9 mouse cellular contexts compared by ENCODE assay signal in genomic region chr8:111717488-111717792, GRCm38 (mm10). TPM values are rescaled to one million over a fixed set of nuclear protein-coding genes. Genes with fewer than 3 reads are reported as not detected.
DNase-seq lines count a peak whose midpoint lies in the region; ATAC-seq and TF ChIP-seq lines count a peak whose summit lies in the region.
"Had no signal": no experiment of that assay in that cellular context is flagged by ENCODE, and none has a peak within 500 bp of the region (broad histone marks: within the 10 kb centered on the region; RNA-seq: fewer than 3 reads in every experiment).

No protein-coding gene starts in this region.

- no peak for DNase-seq in heart, adult 9 months (ENCODE audit: low spot score in 2 of 2)
- DNase-seq in forebrain, embryonic 14.5 days (ENCODE audit: low spot score): peak; percentile 67
- DNase-seq in adrenal gland, adult (ENCODE audit: inconsistent age in 2 of 2, low spot score in 1 of 2): no peak
- DNase-seq in ovary, postnatal 36 days (ENCODE audit: low spot score): no peak

- H3K4me2 ChIP-seq in heart, embryonic 12.5 days: peak overlapping the region; percentile 56
- peak overlapping the region; percentile 33; the same call in 1 of the 2 replicates for H3K4me2 ChIP-seq in forebrain, embryonic 14.5 days (ENCODE audit: low read length)
- H3K4me2 ChIP-seq in liver, embryonic 16.5 days (ENCODE audit: low read depth, low read length): no peak overlapping the region

- no peak overlapping the region for H3K4me3 ChIP-seq in heart, embryonic 12.5 days
- H3K4me3 ChIP-seq in E14TG2a.4 (replicated peaks; ENCODE audit: low read length): 0 out of 2 replicates have a peak overlapping the region, but pooled peaks have one; percentile 13
- H3K4me3 ChIP-seq in forebrain, embryonic 14.5 days (ENCODE audit: low read depth, low read length): no peak overlapping the region
- H3K4me3 ChIP-seq in liver, embryonic 16.5 days (ENCODE audit: low read depth, low read length): no peak overlapping the region

- peak overlapping the region; percentile 77 for H3K9ac ChIP-seq in heart, embryonic 12.5 days
- peak overlapping the region; percentile 58 for H3K9ac ChIP-seq in forebrain, embryonic 14.5 days (ENCODE audit: low read length)
- H3K9ac ChIP-seq in liver, embryonic 16.5 days (ENCODE audit: low read depth, low read length): no peak overlapping the region

- WGBS in heart, embryonic 12.5 days: 47% methylated on average over 4 of the region's 4 CpGs
- 25% methylated on average over 4 of the region's 4 CpGs for WGBS in forebrain, embryonic 14.5 days
- WGBS in liver, embryonic 16.5 days (ENCODE audit: insufficient replicate concordance): 58% methylated on average over 4 of the region's 4 CpGs

- H3K36me3 ChIP-seq in heart, embryonic 12.5 days: peaks cover 60% of the 10 kb centered on the region
- H3K36me3 ChIP-seq in E14TG2a.4 (ENCODE audit: insufficient read depth, low read length): peaks cover 89% of the 10 kb centered on the region
- peaks cover 55% of the 10 kb centered on the region for H3K36me3 ChIP-seq in forebrain, embryonic 14.5 days (ENCODE audit: control insufficient read depth, insufficient read depth, low read length)
- no peaks in the 10 kb centered on the region; the same call in 1 of the 2 replicates for H3K36me3 ChIP-seq in liver, embryonic 16.5 days (ENCODE audit: control insufficient read depth, insufficient read depth)

- H3K27me3 ChIP-seq in heart, embryonic 12.5 days (replicated peaks): no peaks in the 10 kb centered on the region
- no peaks in the 10 kb centered on the region for H3K27me3 ChIP-seq in E14TG2a.4 (ENCODE audit: insufficient read depth, low read length)
- no peaks in the 10 kb centered on the region for H3K27me3 ChIP-seq in forebrain, embryonic 14.5 days (replicated peaks; ENCODE audit: control insufficient read depth, insufficient read depth, low read length)
- H3K27me3 ChIP-seq in liver, embryonic 16.5 days (ENCODE audit: control insufficient read depth, insufficient read depth, low read depth, low read length): no peaks in the 10 kb centered on the region

- TF ChIP-seq CTCF in E14TG2a.4 (conservative IDR thresholded peaks at IDR 0.05; ENCODE audit: low read length): no peak

- H3K9me3 ChIP-seq in heart, embryonic 12.5 days (replicated peaks): no peaks in the 10 kb centered on the region
- no peaks in the 10 kb centered on the region for H3K9me3 ChIP-seq in E14TG2a.4 (ENCODE audit: low read length)
- H3K9me3 ChIP-seq in forebrain, embryonic 14.5 days (replicated peaks; ENCODE audit: control insufficient read depth, low read length): no peaks in the 10 kb centered on the region
- H3K9me3 ChIP-seq in liver, embryonic 16.5 days (replicated peaks; ENCODE audit: control insufficient read depth, low read length): no peaks in the 10 kb centered on the region

- ATAC-seq in heart, embryonic 12.5 days (ENCODE audit: insufficient number of reproducible peaks, low FRiP score): no peak
- peak; percentile 32 for ATAC-seq in forebrain, embryonic 14.5 days
- ATAC-seq in liver, embryonic 16.5 days (ENCODE audit: low read depth): no peak
- no peak for ATAC-seq in granulocyte monocyte progenitor cell, adult 5-6 weeks (replicated peaks; ENCODE audit: poor library complexity, severe bottlenecking)

- H3K4me1 ChIP-seq in heart, embryonic 12.5 days (replicated peaks): peaks cover 72% of the 10 kb centered on the region
- peaks cover 88% of the 10 kb centered on the region for H3K4me1 ChIP-seq in E14TG2a.4 (replicated peaks; ENCODE audit: low read depth, low read length)
- H3K4me1 ChIP-seq in forebrain, embryonic 14.5 days (ENCODE audit: control insufficient read depth, insufficient read depth, low read length): peaks cover 25% of the 10 kb centered on the region
- H3K4me1 ChIP-seq in liver, embryonic 16.5 days (ENCODE audit: control insufficient read depth, low read depth, low read length): peaks cover 19% of the 10 kb centered on the region

- H3K27ac ChIP-seq in heart, embryonic 12.5 days (ENCODE audit: poor library complexity, severe bottlenecking): peak overlapping the region; percentile 99
- peak overlapping the region; percentile 98 for H3K27ac ChIP-seq in forebrain, embryonic 14.5 days (ENCODE audit: low read depth, low read length)
- H3K27ac ChIP-seq in liver, embryonic 16.5 days (ENCODE audit: low read length): peak overlapping the region; percentile 22; the same call in 1 of the 2 replicates

RNA-seq across cellular contexts. Expression of gene Bcar1, which starts 26.2 kb away (rescaled TPM):
- 46.4 and 47.2 TPM in 2 replicates for polyA plus RNA-seq in heart, embryonic 12.5 days (2016; fragmentation: Nextera tagmentation; extraction: Ambion mirVana)
- polyA plus RNA-seq in forebrain, embryonic 14.5 days (2014; fragmentation: Nextera tagmentation; extraction: Ambion mirVana): 41.2 and 44.2 TPM in 2 replicates
- polyA plus RNA-seq in liver, embryonic 16.5 days (2015; fragmentation: Nextera tagmentation; extraction: Ambion mirVana): 9.5 and 13.1 TPM in 2 replicates
- not detected in 2 replicates for total RNA-seq in granulocyte monocyte progenitor cell, adult 5-6 weeks (2014; fragmentation: Nextera tagmentation)
- total RNA-seq in granulocyte monocyte progenitor cell, adult 5-6 weeks (2017): not detected in 2 replicates

RNA-seq across cellular contexts. Expression of gene Ctrb1, which starts 26.6 kb away (rescaled TPM):
- not detected in 2 replicates for polyA plus RNA-seq in heart, embryonic 12.5 days (2016; fragmentation: Nextera tagmentation; extraction: Ambion mirVana)
- polyA plus RNA-seq in forebrain, embryonic 14.5 days (2014; fragmentation: Nextera tagmentation; extraction: Ambion mirVana): not detected in 2 replicates
- 7.7 and 58.8 TPM in 2 replicates for polyA plus RNA-seq in liver, embryonic 16.5 days (2015; fragmentation: Nextera tagmentation; extraction: Ambion mirVana)
- not detected in 2 replicates for total RNA-seq in granulocyte monocyte progenitor cell, adult 5-6 weeks (2014; fragmentation: Nextera tagmentation)
- not detected in 2 replicates for total RNA-seq in granulocyte monocyte progenitor cell, adult 5-6 weeks (2017)
- total RNA-seq: gastrocnemius, postnatal 25 days had no signal

Comparison
In these comparisons a context has a peak if more than half of its experiments do, and no peak if none do; other contexts are left out.
1. H3K27ac ChIP-seq: peak in every context shown above with its lines; median percentile 99 in heart, embryonic 12.5 days; 98 in forebrain, embryonic 14.5 days; 22 in liver, embryonic 16.5 days.